Mouse (Mus musculus): ENCODE results near the gene Lmo4.

GRCm38 (mm10) chr3:144148234-144148633 is 56.8 kb downstream of the Lmo4 start:
- TF ChIP-seq CTCF (IDR thresholded peaks at IDR 0.05; ENCODE audit: low read depth): no peak
- no peak for TF ChIP-seq EP300 (optimal IDR thresholded peaks at IDR 0.05)
